In the genomic region with DNA sequence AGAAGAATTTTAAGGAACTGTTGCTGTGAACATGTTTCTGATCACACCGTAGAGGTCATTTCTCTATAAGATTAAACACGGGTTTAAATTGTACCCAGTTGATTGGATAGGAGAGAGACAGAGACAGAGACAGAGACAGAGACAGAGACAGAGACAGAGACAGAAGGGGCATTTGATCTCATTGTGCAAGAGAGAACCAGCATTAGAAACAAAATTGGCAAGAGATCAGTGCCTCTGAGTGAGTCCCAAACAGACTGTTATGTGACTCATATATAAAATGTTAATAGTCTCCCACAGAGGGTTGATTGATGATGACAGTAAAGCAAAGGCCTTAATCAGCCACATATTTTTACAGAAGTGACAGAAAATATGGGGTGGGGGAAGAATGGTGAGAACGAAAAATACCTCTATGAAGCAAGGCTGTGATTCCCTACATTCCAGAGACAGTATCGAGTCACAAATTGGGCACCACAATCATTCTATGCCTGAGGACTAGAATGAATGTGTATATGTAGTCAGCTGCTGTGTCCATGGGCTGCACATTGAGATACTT, we compare ENCODE assay signal across 29 mouse cellular contexts. TPM values are rescaled to one million over a fixed set of nuclear protein-coding genes. Genes with fewer than 3 reads are reported as not detected.
A peak's percentile ranks its signal among the peaks of the same experiment; 100 is the strongest.
DNase-seq lines count a peak whose midpoint lies in the region; ATAC-seq and TF ChIP-seq lines count a peak whose summit lies in the region.
"Had no signal": no experiment of that assay in that cellular context is flagged by ENCODE, and none has a peak within 500 bp of the region (broad histone marks: within the 10 kb centered on the region; RNA-seq: fewer than 3 reads in every experiment).

No protein-coding gene starts in this region.

- no peak overlapping the region for H3K9ac ChIP-seq in lung, embryonic 14.5 days
- H3K9ac ChIP-seq: embryonic facial prominence, embryonic 12.5 days; embryonic facial prominence, embryonic 15.5 days; forebrain, embryonic 12.5 days; forebrain, embryonic 15.5 days; heart, embryonic 12.5 days; heart, embryonic 15.5 days; hindbrain, embryonic 13.5 days; intestine, embryonic 15.5 days had no signal

- H3K36me3 ChIP-seq in lung, embryonic 14.5 days (ENCODE audit: insufficient read depth), result no peaks in the 10 kb centered on the region
- H3K36me3 ChIP-seq: embryonic facial prominence, embryonic 12.5 days; embryonic facial prominence, embryonic 15.5 days; forebrain, embryonic 12.5 days; forebrain, embryonic 15.5 days; G1E; heart, embryonic 12.5 days; heart, embryonic 15.5 days; hindbrain, embryonic 10.5 days; hindbrain, embryonic 13.5 days; intestine, embryonic 15.5 days had no signal

- peak; percentile 13 for DNase-seq in lung, embryonic 14.5 days
- DNase-seq in lung, postnatal 36 days, result no peak
- DNase-seq in Muller cell, postnatal 12 days (ENCODE audit: inconsistent ontology term), result peak; percentile 76
- DNase-seq in embryo, embryonic 11 days, result no peak
- no peak for DNase-seq in left cerebral cortex, postnatal 4 days
- DNase-seq: adrenal gland, adult 8-10 months; adrenal gland, postnatal 25 days; cerebellum, adult 11-12 months; cerebellum, adult 8-10 months; cerebellum, postnatal 14 days; gastrocnemius, postnatal 25 days; heart, adult 18-20 months; heart, postnatal 10 days; heart, postnatal 36 days had no signal

- ATAC-seq in lung, embryonic 14.5 days (ENCODE audit: insufficient read depth), result no peak
- ATAC-seq: forebrain, embryonic 15.5 days; hindbrain, embryonic 16.5 days; intestine, embryonic 15.5 days had no signal

- no peak overlapping the region for H3K4me3 ChIP-seq in lung, embryonic 14.5 days (ENCODE audit: low read depth, low read length)
- H3K4me3 ChIP-seq in embryonic fibroblast, embryonic 13.5 days (ENCODE audit: insufficient read depth, low read length), result no peak overlapping the region
- H3K4me3 ChIP-seq: embryonic facial prominence, embryonic 12.5 days; embryonic facial prominence, embryonic 15.5 days; erythroblast, embryonic 14.5 days; forebrain, embryonic 12.5 days; forebrain, embryonic 15.5 days; heart, embryonic 12.5 days; heart, embryonic 15.5 days; hindbrain, embryonic 10.5 days; hindbrain, embryonic 13.5 days; intestine, embryonic 15.5 days had no signal

- no peaks in the 10 kb centered on the region for H3K27me3 ChIP-seq in lung, embryonic 14.5 days (ENCODE audit: insufficient read depth, low read length)
- H3K27me3 ChIP-seq: CH12.LX; embryonic facial prominence, embryonic 12.5 days; embryonic facial prominence, embryonic 15.5 days; forebrain, embryonic 12.5 days; forebrain, embryonic 15.5 days; heart, embryonic 12.5 days; heart, embryonic 15.5 days; hindbrain, embryonic 13.5 days; intestine, embryonic 15.5 days had no signal

- intact Hi-C loops in left cerebral cortex, postnatal 4 days (cut with DNase I), result no loop called here

- TF ChIP-seq CTCF in lung, embryonic 14.5 days (IDR thresholded peaks at IDR 0.05; ENCODE audit: low read depth), result no peak
- TF ChIP-seq CTCF in embryonic fibroblast, embryonic 13.5 days (IDR thresholded peaks at IDR 0.05; ENCODE audit: borderline replicate concordance, insufficient read depth, low read length), result no peak

- 67% methylated on average over 4 of the region's 4 CpGs for WGBS in lung, embryonic 14.5 days

- H3K4me2 ChIP-seq in lung, embryonic 14.5 days, result no peak overlapping the region
- H3K4me2 ChIP-seq: embryonic facial prominence, embryonic 12.5 days; embryonic facial prominence, embryonic 15.5 days; forebrain, embryonic 12.5 days; forebrain, embryonic 15.5 days; heart, embryonic 12.5 days; heart, embryonic 15.5 days; hindbrain, embryonic 13.5 days; intestine, embryonic 15.5 days had no signal

- H3K9me3 ChIP-seq in lung, embryonic 14.5 days (ENCODE audit: low read depth, low read length), result no peaks in the 10 kb centered on the region
- H3K9me3 ChIP-seq: embryonic facial prominence, embryonic 12.5 days; embryonic facial prominence, embryonic 15.5 days; forebrain, embryonic 12.5 days; forebrain, embryonic 15.5 days; G1E; heart, embryonic 15.5 days; hindbrain, embryonic 10.5 days; hindbrain, embryonic 13.5 days; intestine, embryonic 15.5 days had no signal

- no peak for TF ChIP-seq POLR2A in embryonic fibroblast, embryonic 13.5 days (IDR thresholded peaks at IDR 0.05; ENCODE audit: low read depth, low read length)

- no peaks in the 10 kb centered on the region for H3K4me1 ChIP-seq in lung, embryonic 14.5 days (ENCODE audit: insufficient read depth)
- H3K4me1 ChIP-seq in embryonic fibroblast, embryonic 13.5 days (ENCODE audit: control insufficient read depth, insufficient read depth, low read length), result peaks cover 2% of the 10 kb centered on the region; the same call in 1 of the 2 replicates
- H3K4me1 ChIP-seq: embryonic facial prominence, embryonic 12.5 days; embryonic facial prominence, embryonic 15.5 days; forebrain, embryonic 12.5 days; forebrain, embryonic 15.5 days; hindbrain, embryonic 10.5 days; hindbrain, embryonic 13.5 days; intestine, embryonic 15.5 days had no signal

- no peak overlapping the region for H3K27ac ChIP-seq in lung, embryonic 14.5 days (ENCODE audit: low read depth)
- peak overlapping the region; percentile 41; the same call in 1 of the 2 replicates for H3K27ac ChIP-seq in embryonic fibroblast, embryonic 13.5 days (ENCODE audit: insufficient read depth, low read length)
- H3K27ac ChIP-seq: embryonic facial prominence, embryonic 12.5 days; embryonic facial prominence, embryonic 15.5 days; forebrain, embryonic 12.5 days; forebrain, embryonic 15.5 days; heart, embryonic 15.5 days; hindbrain, embryonic 10.5 days; hindbrain, embryonic 13.5 days; intestine, embryonic 15.5 days had no signal

RNA-seq across cellular contexts. Expression of a gene that starts 51.1 kb away (rescaled TPM):
- 0.14 and 0.43 TPM in 2 replicates for polyA plus RNA-seq in lung, embryonic 14.5 days (2014; fragmentation: Nextera tagmentation; extraction: Ambion mirVana)
- 15.2 and 18.8 TPM in 2 replicates for polyA plus RNA-seq in embryonic fibroblast, embryonic 13.5 days (2011; ENCODE audit: insufficient read length, low read depth, missing spikeins)
- total RNA-seq in left cerebral cortex, postnatal 4 days (2021), result 1 to 10 TPM in 1 of 2 experiments, under 1 TPM in 1; 0.92 to 1.0 TPM
- total RNA-seq: CH12.LX; gastrocnemius, adult 8-10 months; gastrocnemius, postnatal 25 days had no signal
- polyA plus RNA-seq: erythroblast, embryonic 14.5 days; G1E had no signal

Comparison
In these comparisons a context has a peak if more than half of its experiments do, and no peak if none do; other contexts are left out.
1. DNase-seq: peak in lung, embryonic 14.5 days (single experiment) and Muller cell, postnatal 12 days (single experiment); none in lung, postnatal 36 days (single experiment), embryo, embryonic 11 days (single experiment) and left cerebral cortex, postnatal 4 days (single experiment).
2. RNA of a gene that starts 51.1 kb away (polyA plus RNA-seq): 15.2 to 18.8 TPM in embryonic fibroblast, embryonic 13.5 days; 0.14 to 0.43 TPM in lung, embryonic 14.5 days; every median in the first group is over 10 times any median in the second.